In genomic region chr10:75121028-75121427, GRCm38 (mm10) we compare ENCODE assay signal across 8 mouse cellular contexts.
A peak's percentile ranks its signal among the peaks of the same experiment; 100 is the strongest.
DNase-seq lines count a peak whose midpoint lies in the region; ATAC-seq and TF ChIP-seq lines count a peak whose summit lies in the region.

No protein-coding gene starts in this region.

- intact Hi-C loops in gastrocnemius, adult 2 months (cut with DNase I), result no loop called here

- no peak overlapping the region for H3K4me3 ChIP-seq in gastrocnemius, adult 2 months
- no peak overlapping the region for H3K4me3 ChIP-seq in hindbrain, embryonic 15.5 days
- H3K4me3 ChIP-seq in liver, embryonic 13.5 days (replicated peaks), result no peak overlapping the region
- no peak overlapping the region for H3K4me3 ChIP-seq in neural tube, embryonic 14.5 days (ENCODE audit: low read depth, low read length)

- H3K4me1 ChIP-seq in hindbrain, embryonic 15.5 days (replicated peaks), result peaks cover 15% of the 10 kb centered on the region
- peaks cover 17% of the 10 kb centered on the region for H3K4me1 ChIP-seq in liver, embryonic 13.5 days (replicated peaks)
- H3K4me1 ChIP-seq in neural tube, embryonic 14.5 days (ENCODE audit: control insufficient read depth, insufficient read depth, low read length), result peaks cover 8% of the 10 kb centered on the region

- 38% methylated on average over 5 of the region's 5 CpGs for WGBS in hindbrain, embryonic 15.5 days
- 34% methylated on average over 5 of the region's 5 CpGs for WGBS in liver, embryonic 13.5 days (ENCODE audit: insufficient replicate concordance)
- WGBS in neural tube, embryonic 14.5 days, result 41% methylated on average over 5 of the region's 5 CpGs

- peak overlapping the region; percentile 21; the same call in 1 of the 2 replicates for H3K27ac ChIP-seq in gastrocnemius, adult 2 months
- no peak overlapping the region for H3K27ac ChIP-seq in hindbrain, embryonic 15.5 days (replicated peaks)
- no peak overlapping the region for H3K27ac ChIP-seq in liver, embryonic 13.5 days
- H3K27ac ChIP-seq in neural tube, embryonic 14.5 days (ENCODE audit: low read depth, low read length), result peak overlapping the region; percentile 34; the same call in 1 of the 2 replicates

- no peak overlapping the region for H3K4me2 ChIP-seq in hindbrain, embryonic 15.5 days
- no peak overlapping the region for H3K4me2 ChIP-seq in liver, embryonic 13.5 days
- no peak overlapping the region for H3K4me2 ChIP-seq in neural tube, embryonic 14.5 days (ENCODE audit: low read depth, low read length)

- no peak for TF ChIP-seq CTCF in gastrocnemius, adult 2 months (IDR thresholded peaks at IDR 0.05)

- peak; percentile 54 for ATAC-seq in cerebellum, adult (ENCODE audit: insufficient number of reproducible peaks, low FRiP score, low TSS enrichment)
- ATAC-seq in hindbrain, embryonic 15.5 days (ENCODE audit: low FRiP score, low read depth), result peak; percentile 38; the same call in 1 of the 2 replicates
- peak; percentile 65 for ATAC-seq in liver, embryonic 13.5 days (ENCODE audit: low read depth)
- peak; percentile 71; the same call in 1 of the 2 replicates for ATAC-seq in neural tube, embryonic 14.5 days (ENCODE audit: low read depth)

- peaks cover 4% of the 10 kb centered on the region; the same call in 1 of the 2 replicates for H3K36me3 ChIP-seq in hindbrain, embryonic 15.5 days
- no peaks in the 10 kb centered on the region for H3K36me3 ChIP-seq in liver, embryonic 13.5 days
- H3K36me3 ChIP-seq in neural tube, embryonic 14.5 days (ENCODE audit: control insufficient read depth, insufficient read depth, low read length), result peaks cover 4% of the 10 kb centered on the region; the same call in 1 of the 2 replicates

- no peaks in the 10 kb centered on the region for H3K9me3 ChIP-seq in hindbrain, embryonic 15.5 days
- no peaks in the 10 kb centered on the region for H3K9me3 ChIP-seq in liver, embryonic 13.5 days (replicated peaks)
- no peaks in the 10 kb centered on the region for H3K9me3 ChIP-seq in neural tube, embryonic 14.5 days (ENCODE audit: control insufficient read depth, low read length)

- no peak for DNase-seq in cerebellum, adult 8-10 months
- peak; percentile 90 for DNase-seq in adrenal gland, adult 8-10 months
- DNase-seq in gastrocnemius, adult 2 months, result peak; percentile 68
- no peak for DNase-seq in liver, embryonic 13.5 days
- DNase-seq in frontal cortex, adult 2 months (ENCODE audit: extremely low spot score in 1 of 2, low spot score in 1 of 2), result no peak

- H3K9ac ChIP-seq in hindbrain, embryonic 15.5 days, result no peak overlapping the region
- no peak overlapping the region for H3K9ac ChIP-seq in liver, embryonic 13.5 days
- H3K9ac ChIP-seq in neural tube, embryonic 14.5 days (replicated peaks; ENCODE audit: low read depth, low read length), result no peak overlapping the region

- no peaks in the 10 kb centered on the region for H3K27me3 ChIP-seq in hindbrain, embryonic 15.5 days
- no peaks in the 10 kb centered on the region for H3K27me3 ChIP-seq in liver, embryonic 13.5 days
- H3K27me3 ChIP-seq in neural tube, embryonic 14.5 days (ENCODE audit: control insufficient read depth, insufficient read depth, low read length), result no peaks in the 10 kb centered on the region

Comparison
In these comparisons a context has a peak if more than half of its experiments do, and no peak if none do; other contexts are left out.
1. DNase-seq: peak in adrenal gland, adult 8-10 months (single experiment) and gastrocnemius, adult 2 months (single experiment); none in cerebellum, adult 8-10 months (single experiment), liver, embryonic 13.5 days (single experiment) and frontal cortex, adult 2 months (0 of 2).
2. H3K27ac ChIP-seq: peak in gastrocnemius, adult 2 months (single experiment) and neural tube, embryonic 14.5 days (single experiment); none in hindbrain, embryonic 15.5 days (single experiment) and liver, embryonic 13.5 days (single experiment).
3. Peak in every context shown above with its lines, with median percentiles within 50 percentile points of each other: ATAC-seq.